Mouse (Mus musculus) heart, adult 11 months (tissue): ENCODE data around the gene Mrps27.
A peak's percentile ranks its signal among the peaks of the same experiment; 100 is the strongest.

Source experiments
- DNase-seq: peaks from one replicate; pipeline ENCODE4 v3.0.0; 2022

Gene Mrps27

DNA sequence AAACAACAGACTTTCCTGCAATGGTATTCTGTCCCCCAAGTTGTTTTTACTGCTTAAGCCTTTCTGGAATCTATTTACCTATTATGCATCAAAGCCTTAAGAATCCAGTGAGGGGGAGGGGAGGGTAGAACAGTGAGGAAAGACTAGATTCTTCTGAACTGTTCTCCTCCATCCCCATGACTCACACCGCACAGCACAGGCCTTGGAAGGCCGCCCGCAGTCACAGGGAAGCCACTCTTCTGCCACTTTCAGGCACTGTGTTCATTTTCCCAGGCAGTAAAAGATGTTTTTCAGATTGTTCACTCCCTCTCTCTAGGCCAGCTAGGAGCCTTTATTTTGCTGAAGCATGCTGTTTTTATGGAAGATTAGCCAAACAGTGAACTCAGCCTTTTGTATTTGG, 46.8 kb downstream of the Mrps27 start:
- DNase-seq, result peak; percentile 96

DNA sequence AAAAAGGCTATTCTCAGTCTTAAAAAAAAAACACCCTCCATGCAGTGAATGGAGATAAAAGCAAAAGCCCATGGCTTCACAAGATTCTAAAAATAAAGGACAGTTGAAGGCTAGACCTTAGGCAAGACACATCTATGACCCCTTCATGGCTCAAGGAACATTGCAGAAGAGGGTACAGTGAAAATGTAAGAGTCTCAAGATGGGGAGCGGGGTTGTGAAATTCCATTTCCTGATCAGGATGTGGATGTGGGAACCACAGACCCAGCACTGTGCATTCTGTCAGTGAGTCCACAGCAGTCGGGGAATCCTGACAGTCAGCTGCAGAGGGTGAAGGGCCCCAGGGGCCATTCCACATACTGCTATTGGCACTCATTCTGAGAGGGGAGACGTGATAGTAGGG, 48.5 kb downstream of the Mrps27 start:
- peak; percentile 85 for DNase-seq

DNA sequence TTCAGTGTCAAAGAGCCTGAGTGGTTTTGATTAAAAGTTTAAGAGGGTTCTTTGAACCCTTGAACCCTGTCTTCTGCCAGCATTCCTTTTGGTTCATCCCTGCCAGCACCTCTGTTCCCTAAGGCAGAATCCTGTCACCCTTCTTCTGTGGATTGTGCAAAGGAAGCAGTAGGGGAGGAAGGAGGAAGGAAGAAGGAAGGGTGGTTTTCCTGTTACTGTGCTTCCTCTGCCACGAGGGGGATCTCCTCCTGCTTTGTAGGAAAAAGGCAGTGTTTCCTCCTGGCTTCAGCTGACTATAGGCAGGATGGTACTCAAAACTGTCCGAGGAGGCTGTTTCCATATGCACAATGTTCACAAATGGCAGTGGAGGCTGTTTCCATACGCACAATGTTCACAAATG, 50.1 kb downstream of the Mrps27 start:
- DNase-seq, result peak; percentile 92

DNA sequence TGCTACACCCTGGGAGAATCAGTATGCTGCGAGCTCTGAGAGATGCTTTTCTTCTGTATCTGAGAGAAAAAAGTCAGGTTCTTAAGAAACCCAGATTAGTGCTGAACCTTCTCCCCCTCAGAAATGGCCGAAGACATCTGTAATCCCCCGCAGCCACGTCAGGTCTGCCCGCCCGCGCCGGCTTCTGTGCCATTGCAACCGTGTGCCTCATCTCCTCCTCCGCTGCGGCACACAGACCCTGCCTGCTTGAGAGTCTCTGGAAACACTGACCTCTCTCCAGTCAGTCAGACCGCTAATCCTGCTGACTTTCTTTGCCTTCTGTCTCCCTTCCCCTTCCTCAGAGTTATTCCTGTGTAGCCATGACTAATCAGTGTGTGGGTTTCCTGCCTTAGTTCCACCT, 50.9 kb downstream of the Mrps27 start:
- peak; percentile 81 for DNase-seq

DNA sequence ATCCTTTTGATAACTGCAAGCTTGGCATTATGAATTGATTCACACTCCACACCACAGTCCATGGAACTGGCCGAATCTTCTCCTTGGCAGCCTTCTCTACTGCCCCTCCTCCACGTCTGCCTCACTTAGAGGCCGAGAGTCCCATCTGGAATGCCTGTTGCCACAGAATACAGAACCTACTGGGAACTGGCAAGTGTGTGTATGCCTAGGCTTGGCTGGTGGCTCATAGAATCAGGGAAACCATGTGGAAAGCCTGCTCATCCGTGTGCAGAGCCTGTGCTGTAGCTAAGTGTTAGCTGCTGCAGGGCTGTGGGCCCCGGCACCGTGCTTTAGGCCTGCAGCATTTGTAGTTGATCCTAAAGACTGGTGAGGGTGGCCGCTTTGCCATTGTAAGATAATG, 52.6 kb downstream of the Mrps27 start:
- peak; percentile 86 for DNase-seq

DNA sequence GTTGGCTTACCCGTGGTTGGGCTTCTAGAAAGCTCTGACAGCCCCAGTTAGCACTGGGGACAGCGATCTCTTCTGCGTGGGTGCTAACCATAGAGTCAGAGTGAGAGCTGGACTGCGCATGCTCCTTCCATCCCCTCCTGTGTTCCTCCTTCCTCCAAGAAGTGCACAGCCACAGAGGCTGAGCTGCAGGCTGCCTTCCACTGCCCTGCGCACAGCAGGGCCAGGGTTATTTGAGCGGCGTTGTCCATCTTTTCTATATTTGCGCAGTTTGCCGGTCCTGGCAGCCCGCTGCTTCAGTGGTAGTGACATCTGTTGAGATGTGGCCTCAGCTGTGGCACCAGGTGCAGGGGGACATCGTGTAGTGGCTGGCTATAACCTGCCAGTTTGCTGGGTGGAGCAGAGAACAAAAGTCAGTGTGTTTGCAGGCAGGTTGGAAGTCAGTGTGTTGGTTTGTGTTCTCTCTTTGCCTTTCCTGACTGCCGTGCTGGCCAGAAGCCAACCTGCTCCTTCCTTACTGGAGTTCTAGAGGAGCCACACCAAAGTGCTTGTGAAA, 53.6 kb downstream of the Mrps27 start:
- peak; percentile 91 for DNase-seq

DNA sequence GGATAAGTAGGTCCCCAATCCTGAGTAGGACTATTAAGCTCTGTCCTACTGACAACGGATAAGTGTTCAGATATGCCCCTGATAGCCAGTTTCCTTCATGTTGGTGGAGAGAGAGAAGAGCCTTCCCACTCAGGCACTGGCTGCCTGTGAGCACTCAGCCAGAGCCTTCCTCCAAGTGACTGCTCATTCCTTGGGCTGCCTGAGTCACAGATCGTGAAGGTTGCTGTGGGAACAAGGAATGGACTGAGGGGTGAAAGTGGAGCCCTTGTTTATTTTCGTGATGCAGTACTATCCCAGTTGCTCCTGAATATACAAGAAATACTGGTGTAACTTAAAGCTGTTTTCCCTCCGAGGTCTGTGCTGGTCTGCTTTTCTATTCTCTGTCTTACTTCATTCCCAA, 54.8 kb downstream of the Mrps27 start:
- DNase-seq, result no peak

DNA sequence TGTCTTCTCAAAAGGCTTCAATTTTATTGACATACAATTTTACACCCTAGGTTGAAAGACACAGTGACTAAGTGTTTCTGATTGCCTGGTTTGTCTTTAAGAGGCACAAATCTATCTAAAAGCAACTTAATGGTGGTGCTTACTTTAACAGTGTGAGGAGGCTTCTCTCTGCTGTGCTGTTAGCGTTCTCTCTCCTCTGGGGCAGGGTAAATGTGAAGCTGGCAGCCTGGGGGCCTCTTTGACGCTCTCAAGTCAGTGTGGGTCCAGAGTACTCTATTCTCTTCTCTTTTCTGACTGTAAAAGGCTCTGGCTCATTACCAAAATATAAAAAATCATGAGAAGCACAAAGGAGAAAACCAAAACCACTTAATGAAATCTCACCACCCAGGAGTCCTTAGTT, 64.6 kb downstream of the Mrps27 start:
- no peak for DNase-seq

DNA sequence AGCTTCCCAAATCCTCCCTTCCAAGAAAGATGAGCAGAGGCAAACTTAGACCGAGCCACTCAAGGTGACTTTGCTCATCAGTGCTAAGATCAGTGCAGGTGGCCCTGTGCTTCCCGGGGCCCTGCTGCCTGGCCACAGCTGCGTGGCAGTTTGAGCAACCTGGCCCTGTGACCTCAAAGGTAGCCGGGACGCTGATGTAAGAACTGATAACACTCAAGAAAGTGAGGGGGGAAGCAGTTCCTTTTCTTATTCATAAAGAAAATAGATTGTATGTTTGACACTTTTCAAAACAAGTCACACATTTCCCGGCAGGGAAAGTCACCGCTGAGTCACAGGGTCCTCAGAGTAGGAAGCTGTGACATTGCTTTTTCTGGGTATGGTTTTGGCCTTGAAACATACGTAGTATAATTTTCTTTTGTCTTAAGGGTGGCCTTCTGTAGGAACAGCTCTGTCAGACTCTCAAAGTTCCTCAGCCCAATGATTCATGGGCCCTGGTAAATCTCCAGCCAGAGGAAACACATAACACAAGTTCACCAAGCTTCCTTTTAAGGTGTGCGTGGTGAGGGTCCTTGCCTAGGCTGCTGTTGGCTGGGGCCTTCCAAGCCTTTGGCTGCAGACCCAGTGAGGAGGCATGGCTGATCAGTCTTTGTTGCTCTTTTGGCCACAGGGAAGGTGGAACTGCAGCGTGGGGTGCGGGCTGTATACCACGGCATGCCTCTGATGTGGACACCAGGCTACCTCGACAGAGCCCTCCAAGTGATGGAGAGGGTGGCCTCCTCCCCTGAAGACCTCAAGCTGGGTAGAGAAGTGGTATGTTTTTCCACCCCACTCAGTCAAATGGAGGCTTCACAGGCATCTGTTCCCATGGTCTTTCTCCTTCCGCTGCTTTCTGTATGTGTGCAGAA, 66.3 kb downstream of the Mrps27 start:
- peak; percentile 86 for DNase-seq

DNA sequence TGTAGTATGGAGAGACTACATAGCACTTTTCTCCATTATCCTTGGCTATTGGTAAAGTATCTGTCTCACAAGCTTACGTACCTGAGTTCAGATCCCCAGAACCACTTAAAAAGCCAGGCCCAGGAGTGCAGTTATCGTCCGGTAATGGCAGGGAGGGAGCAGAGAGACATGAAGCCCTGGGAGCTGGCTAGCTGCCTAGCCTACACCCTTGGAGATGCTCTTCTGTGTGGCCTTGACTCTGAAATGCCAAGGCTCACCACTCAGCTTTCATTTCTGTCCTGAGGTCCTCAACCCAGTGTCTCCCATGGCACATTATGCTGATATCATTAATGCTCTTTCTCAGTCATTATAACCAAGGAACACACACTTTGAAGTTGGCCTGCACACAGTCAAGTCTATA, 67.2 kb downstream of the Mrps27 start:
- no peak for DNase-seq

DNA sequence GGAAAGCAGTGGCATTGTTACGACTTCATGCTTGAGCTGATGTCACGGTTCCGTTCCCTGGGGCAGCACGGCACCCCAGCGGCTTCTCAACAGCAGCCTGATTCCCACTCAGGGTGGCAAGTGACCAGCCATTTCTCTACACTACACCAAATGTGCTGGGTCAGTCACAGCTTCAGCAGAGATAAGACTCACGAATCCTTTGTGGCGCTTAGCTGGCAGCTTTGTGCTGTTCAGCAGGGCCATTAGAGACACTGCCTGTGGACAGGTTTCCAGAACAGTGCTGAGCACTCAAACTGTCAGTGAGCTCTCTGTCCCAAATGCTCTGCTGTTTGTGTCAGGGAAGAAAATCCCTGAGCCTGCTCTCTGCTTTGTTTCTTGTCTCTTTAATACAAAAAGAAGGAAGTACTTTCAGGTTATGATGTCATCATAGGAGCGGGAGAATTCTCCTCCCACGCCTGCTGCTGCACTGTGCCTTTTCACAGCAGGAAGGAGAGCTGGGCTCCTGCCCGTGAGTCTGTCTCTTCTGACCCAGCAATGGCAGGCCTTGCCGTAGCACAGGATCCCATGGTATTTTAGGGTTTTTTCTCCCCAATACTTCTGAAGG, 68.0 kb downstream of the Mrps27 start:
- DNase-seq, result peak; percentile 97

DNA sequence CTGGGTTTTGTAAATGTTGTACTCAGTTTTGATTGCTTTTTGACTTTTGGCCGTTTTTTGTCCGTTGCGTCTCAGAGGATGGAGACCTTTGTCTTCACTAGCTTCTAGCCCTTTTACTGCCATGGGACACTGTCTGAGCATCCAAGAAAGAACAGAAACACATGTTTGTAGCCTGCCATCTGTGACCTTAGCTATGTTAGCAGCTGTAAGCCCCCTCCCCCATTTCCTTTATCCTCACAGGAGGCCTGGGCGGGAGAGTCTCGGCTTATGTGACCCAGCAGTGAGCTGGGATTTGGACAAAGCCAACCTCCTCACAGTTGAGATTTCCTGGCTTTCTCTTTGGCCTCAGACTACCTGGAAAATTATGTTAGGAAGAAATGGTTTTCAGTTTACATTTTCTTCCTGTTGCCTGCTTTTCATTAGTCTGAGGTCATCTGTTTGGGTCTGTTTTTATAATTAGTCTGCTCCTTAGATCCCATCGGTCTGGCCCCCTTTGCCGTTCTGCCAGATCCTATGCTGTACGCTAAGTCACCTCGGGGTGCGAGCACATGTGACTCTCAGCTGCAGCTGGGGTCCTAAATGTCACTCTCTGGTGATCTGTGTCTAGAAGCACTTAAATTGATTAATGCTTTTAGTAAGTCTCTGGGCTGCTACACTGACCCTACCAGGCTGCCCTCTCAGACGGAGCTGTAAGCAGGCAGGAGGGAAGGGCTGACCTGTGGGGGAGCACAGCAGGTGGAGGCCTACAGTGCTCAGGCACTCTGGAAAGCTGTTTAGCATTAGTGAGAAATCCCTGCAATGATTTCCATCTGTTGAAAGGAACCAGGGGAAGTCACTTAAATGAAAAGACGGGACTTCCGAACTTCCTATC, 69.1 kb downstream of the Mrps27 start:
- DNase-seq, result no peak

DNA sequence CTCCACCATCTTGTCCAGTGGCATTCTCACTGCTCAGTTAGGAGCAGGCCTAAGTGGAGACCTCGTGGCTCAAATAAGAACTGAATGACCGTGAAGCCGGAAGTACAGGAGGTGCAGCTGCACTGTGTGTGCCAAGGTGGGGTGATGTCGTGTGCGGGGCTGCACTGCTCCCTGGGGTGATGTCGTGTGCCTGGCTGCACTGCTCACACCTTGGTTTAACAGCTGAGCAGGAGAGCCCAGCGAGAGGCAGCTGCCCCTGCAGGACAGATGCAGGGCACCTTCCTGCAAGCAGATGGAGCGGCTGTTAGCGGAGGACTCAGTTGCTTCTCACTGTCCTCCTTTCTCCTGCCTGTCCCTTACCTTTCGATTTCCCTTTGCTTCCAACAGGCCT, 69.8 kb downstream of the Mrps27 start:
- no peak for DNase-seq

DNA sequence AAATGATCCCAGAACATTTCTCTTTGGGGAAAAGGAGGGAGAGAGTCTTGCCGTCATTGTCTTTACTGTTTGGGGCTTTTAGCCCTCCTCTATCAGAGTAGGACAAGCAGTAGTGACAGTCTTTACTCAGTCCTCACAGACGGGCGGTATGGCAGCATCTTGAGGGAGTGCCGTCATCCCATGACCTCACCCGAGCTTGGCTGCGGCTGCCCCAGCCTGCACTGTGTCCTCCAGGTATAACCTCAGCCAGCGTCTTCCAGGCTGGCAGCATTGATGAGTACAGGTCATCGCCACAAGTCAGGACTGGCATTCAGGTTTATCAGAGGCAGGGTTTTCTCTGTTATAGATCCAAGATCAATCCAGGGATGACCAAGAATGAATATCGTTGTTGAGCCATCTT, 72.0 kb downstream of the Mrps27 start:
- peak; percentile 80 for DNase-seq

DNA sequence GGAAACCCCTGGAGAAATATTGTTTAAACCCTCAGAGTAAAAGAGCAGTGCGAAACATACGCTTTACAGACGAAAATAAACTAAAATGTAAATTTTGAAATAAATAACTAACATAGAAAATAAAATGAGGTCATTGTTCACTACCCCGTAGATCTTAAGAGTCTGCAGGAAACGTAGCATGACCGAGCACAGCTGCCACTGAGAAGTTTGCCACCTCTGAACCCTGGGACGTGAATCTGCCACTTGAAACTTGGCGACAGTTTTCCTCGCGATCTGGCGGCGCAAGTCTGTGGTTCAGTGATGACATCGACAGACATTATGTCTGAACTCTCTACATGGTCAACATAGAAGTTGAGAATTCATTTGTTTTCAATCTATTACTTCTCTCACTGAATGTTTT, 79.0 kb downstream of the Mrps27 start:
- no peak for DNase-seq

DNA sequence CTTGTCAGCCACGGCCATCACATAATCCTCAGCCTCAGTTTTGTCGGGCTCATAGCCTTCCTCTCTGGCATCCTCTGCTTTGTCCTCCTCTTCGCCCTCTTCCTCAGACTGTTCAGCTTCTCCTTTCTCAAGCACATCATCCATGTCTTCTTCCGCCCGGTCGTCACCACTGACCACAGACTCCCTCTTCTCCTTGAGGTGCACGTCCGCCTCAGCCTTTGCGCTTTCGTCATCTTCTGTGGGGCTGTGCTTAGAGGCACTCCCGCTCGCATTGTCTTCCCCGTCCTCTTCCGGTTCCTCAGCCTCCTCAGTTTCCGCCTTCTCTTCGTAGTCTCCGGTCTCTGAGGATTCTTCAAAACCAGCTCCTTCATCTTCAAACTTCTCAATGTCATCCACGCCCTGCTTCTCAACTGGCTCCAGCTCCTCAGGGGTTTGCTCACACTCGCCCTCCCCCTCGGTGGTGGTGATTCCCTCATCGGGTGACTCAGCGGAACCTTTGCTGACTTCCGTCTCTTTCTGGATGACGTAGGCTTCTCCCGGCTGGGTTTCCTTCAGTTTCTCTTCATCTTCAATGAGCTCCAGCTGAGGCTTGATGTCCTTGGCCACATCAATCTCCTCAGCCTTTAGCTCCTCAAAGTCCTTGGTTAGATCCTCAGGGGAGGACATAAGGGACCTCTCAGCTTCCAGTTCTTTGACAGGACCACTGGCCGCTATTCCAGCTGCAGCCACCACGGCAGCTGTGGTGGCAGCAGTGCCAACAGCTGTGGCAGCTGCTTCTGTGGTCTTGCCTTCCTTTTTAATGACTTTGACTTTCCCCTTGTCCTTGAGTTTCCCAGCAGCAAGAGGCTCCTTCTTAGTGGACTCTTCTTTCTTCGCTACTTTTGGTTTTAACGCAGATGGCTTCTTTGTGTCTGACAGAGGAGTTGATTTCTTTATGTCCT, 88.8 kb downstream of the Mrps27 start:
- DNase-seq, result no peak

DNA sequence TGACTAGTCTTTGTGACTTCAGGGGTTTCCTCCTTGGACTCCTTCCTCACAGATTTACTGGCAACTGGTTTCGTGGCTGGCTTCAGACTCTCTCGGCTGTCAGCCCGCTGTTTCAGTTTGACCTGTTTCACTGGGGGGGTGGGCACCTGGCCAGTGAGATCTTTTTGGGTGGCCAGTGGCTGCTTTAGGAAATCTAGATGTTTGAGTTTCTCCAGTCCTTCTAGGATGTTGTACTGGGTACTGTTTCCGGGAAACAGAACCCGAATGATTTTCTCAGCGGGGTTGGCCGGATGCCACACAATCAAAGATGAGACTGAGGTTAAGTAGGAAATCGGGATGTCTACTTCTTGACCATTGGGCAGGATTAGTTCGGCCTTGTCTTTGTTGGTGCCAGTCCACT, 89.9 kb downstream of the Mrps27 start:
- DNase-seq, result peak; percentile 83

DNA sequence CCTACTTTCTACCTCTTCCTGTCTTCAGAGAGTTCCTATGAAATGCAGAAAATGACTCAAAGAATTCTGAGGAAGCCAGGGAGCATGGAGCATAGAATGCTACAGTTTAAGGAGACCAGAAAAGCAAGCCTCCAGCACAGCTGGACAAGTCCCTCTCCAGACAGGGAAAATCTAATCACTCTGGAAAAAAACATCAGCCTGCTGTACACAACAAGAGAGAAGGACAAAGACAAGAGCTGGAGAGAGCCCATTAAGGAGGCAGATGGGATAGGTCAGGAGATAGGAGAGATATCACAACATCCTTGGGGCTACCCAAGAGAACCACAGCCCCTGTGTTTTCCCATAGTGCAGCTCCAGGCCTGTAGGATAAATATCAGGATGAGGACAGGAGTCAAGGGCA, 92.5 kb downstream of the Mrps27 start:
- peak; percentile 58 for DNase-seq

DNA sequence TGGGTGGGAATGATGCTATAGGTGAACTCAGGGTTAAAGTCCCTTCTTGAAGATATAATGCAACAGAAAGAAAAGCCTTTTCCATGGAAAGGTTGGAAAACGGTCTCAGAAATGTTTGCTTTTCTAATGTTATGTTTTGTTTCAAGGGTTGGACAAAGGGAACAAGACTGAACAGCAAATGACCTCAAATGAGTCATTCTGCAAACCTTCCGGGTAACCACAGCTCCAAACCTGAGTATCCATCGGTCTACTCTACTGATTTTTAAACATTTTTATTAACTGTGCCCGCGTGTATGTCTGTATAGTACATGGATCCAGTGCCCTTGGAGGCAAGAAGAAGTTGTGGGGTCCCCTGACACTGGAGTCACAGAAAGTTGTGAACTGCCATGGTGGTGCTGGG, 94.8 kb downstream of the Mrps27 start:
- no peak for DNase-seq

DNA sequence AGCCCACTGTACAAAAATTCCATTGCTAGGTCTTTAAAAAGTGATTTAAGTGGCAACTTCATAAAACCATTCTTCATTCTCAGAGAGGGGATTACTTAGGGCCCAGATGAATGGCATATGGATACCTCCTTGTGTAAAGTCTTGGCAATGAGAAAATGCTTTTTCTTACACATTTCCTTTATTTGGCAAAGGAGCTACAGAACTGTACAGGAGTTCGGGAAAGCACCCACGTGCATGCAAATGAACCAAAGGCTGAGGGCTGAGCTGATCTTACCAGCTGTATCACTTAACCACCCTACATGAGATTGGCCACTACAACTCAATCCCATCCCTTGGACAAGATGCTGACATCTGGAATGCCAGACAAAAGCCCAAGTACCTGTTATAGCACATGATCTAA, 95.6 kb downstream of the Mrps27 start:
- DNase-seq, result no peak

DNA sequence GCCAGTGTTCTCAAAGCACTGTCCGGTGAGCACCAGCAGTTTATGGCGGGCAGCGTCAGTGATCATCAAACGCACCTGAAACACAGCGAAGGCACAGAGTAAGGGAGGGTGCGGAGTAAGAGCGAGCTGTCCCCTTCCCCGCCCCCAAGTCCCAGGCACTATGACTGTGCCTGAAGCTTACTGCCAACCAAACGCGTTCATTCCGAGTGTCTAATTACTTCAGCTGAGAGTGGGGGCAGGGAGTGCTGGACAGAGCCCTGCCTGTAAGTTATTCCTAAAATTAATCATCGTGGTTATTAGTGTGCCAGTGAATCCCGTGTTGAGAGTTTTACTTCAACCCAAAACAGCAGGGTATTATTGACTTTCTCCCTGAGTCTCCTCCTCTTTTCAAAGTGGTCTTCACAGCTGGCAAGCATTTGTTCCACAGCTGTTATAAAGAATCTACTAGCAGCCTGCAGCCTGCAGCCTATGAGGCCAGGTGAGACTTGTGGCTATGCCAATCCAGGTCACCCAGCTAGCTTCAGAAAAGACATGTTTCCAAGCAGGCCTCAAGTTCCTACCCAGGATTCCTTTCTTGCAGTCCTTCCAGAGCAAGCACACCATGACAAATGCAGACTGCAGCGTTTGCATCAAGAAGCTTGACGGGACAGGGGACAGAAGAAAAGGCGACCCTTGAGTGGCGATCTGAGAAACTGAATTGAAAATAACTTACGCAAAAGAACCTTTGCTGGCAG, 97.3 kb downstream of the Mrps27 start:
- peak; percentile 78 for DNase-seq
